Mouse (Mus musculus): ENCODE measurements around the gene Apln. TPM values are rescaled to one million over a fixed set of nuclear protein-coding genes. Genes with fewer than 3 reads are reported as not detected.

Apln gene
- polyA plus RNA-seq (2012; rRNA removed) = 5.3 and 5.4 TPM in 2 replicates

DNA sequence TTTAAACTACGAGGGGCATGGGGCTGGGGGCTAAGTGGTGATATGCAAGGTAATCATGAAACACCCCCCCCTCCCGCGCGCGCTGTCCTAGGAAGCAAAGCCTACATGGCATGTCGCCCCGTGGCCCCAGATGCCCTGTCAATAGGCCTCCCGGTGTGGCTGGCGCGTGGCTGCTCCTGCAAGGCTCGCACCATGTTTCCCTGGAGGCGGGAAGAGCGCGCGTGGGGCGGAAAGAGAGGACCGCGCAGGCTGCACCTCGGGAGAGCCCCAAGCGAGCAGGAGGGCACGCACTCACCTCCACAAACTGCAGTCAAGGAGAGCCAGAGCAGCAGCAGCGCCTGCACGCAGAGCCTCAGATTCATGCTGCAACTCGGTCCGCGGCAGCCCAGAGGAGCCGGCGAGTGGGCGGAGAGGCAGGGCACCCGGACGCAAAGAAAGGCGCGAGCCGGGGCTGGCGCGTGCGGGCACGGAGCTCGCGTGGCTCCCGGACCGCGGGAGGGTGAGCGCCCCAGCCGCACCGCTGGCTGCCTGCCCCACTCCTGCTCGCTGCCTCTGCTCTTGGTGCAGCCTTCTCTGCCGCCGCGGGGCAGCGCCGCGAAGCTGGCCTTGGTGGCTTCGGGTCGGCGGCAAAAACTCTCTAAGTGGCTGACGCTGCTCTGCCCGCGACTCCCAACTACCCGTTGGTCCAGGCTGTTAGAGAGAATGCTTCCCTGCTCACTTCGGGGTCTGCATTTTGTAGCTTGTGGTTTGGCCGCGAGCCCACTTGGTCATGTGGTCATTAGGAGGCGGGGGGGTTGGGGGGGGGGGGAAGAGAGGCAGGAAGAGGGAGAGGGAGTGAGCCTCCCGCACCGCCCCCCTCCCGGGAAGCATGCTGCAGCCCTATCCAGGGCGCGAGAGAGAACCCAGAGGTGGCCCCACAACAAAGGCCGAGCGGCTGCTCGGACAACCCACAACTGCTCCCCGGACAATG, at the start of gene Apln:
Gene Apln (minus strand): TSS at position 710 of the 970 bp plus-strand sequence.

Other genes with a start within 250 kb of the Apln start
- 17.4 and 19.3 TPM in 2 replicates for gene Smarca1, start 141.9 kb downstream of the Apln start, polyA plus RNA-seq (2012; rRNA removed)
- 40.5 and 42.9 TPM in 2 replicates for gene Ocrl, start 122.5 kb downstream of the Apln start, polyA plus RNA-seq (2012; rRNA removed)
- gene Xpnpep2, start 73.9 kb upstream of the Apln start, polyA plus RNA-seq (2012; rRNA removed) = 0.91 and 2.2 TPM in 2 replicates
- 0.88 and 1.1 TPM in 2 replicates for gene Sash3, start 111.6 kb upstream of the Apln start, polyA plus RNA-seq (2012; rRNA removed)
- gene Zdhhc9, start 174.0 kb upstream of the Apln start, polyA plus RNA-seq (2012; rRNA removed) = 52.8 and 53.7 TPM in 2 replicates
- gene Utp14a, start 222.0 kb upstream of the Apln start, polyA plus RNA-seq (2012; rRNA removed) = 19.8 and 21.5 TPM in 2 replicates

All from central nervous system, embryonic 14 days (tissue).